Mouse (Mus musculus) cerebellum, postnatal 25 days (tissue): ENCODE measurements around the gene Sult2b1.

ENCODE experiments used
- DNase-seq, 2 experiments: peaks; one replicate each; pipeline ENCODE4 v3.0.0; 2021; ENCODE audit warnings: mixed read lengths in 2 of 2

Sult2b1 gene

GRCm38 (mm10) chr7:45693921-45694591 lies 90.4 kb downstream of the Sult2b1 start, which contains the start of gene Sec1:
Gene Sec1, minus strand, starts transcription at chr7:45694402.
- peak in 1 of 2 experiments; percentile 20 for DNase-seq

- no peak for DNase-seq
Observed at GRCm38 (mm10) chr7:45692364-45692763, 92.1 kb downstream of the Sult2b1 start.

DNA sequence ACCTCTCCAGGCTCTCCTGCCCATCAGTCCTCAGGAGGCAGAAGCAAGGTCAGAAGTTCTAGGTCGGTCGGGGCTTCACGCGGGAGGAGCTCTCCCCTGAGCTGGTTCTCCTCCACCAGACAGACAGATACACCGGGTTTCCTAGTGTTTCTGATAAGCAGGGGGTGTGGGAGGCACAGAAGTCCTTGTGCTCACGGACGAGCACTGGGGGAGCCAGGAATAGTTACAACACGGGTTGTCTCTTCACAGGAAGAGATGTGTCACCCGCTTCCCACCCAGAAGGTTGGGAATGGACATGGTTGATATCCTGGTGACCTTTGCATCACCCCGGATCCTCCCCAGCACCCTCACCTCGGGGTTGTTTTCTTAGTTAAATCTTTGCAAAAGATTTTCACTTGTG lies 94.7 kb downstream of the Sult2b1 start:
- no peak for DNase-seq

DNA sequence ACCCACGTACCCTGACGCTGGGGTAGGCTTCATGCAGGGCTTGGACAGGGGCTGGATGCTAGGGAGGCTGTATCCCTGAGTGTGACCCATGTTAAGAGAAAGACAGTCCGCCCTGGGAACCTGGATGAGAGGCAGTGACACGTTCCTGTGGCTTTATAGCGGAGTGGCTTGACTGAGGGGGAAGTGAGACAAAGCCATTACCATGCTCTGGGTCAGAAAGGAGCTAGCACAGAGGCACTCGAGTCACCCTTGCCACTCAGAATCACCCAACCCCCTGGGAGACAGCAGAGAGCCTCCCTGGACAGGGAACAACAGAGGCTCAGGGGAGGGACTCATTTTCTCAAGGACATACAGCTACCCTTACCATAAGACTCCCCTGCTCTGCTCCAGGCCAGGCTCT lies 95.4 kb downstream of the Sult2b1 start:
- DNase-seq: no peak

DNA sequence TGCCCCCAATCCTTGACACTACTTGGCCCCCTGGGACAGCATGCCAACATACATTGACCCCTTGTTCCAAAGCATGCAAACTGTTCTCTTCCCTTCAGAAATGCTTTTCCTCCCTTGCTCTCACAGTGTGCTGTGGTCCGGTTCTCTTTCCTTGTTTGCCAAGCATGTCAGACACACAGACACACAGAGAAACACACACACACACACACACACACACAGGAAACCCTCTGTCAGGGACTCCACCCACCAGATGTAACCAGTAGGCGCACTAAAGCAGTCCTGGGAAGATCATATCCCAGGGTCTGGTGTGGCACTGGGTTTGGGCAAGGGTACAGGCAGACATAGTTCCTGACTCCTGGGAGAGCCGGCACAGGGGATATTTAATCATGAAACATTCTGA lies 97.6 kb downstream of the Sult2b1 start:
- DNase-seq: no peak

DNA sequence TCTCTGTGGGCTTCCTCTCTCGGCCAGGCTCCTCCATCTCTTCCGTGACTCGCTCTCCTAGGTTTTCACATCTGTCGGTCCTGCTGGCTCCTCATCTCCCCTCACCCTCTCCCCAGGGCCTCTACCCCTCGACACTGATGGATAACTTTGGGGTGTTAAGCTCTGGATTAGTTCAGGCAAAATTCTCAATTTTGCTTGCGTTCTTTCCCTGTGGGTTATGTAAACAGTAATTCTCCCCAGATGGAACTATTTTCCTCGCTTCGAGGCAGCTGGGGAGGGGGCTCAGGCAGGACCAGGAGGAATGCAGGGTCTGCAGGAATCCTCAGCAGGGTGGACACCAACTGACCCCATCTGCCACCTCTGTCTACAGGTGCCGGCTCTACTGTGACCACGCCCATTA lies 98.7 kb downstream of the Sult2b1 start:
- DNase-seq: no peak

- DNase-seq: no peak
Observed at GRCm38 (mm10) chr7:45683396-45684050, 100.9 kb downstream of the Sult2b1 start, which contains the start of gene Ntn5. Gene Ntn5, plus strand, starts transcription at chr7:45684022.

DNA sequence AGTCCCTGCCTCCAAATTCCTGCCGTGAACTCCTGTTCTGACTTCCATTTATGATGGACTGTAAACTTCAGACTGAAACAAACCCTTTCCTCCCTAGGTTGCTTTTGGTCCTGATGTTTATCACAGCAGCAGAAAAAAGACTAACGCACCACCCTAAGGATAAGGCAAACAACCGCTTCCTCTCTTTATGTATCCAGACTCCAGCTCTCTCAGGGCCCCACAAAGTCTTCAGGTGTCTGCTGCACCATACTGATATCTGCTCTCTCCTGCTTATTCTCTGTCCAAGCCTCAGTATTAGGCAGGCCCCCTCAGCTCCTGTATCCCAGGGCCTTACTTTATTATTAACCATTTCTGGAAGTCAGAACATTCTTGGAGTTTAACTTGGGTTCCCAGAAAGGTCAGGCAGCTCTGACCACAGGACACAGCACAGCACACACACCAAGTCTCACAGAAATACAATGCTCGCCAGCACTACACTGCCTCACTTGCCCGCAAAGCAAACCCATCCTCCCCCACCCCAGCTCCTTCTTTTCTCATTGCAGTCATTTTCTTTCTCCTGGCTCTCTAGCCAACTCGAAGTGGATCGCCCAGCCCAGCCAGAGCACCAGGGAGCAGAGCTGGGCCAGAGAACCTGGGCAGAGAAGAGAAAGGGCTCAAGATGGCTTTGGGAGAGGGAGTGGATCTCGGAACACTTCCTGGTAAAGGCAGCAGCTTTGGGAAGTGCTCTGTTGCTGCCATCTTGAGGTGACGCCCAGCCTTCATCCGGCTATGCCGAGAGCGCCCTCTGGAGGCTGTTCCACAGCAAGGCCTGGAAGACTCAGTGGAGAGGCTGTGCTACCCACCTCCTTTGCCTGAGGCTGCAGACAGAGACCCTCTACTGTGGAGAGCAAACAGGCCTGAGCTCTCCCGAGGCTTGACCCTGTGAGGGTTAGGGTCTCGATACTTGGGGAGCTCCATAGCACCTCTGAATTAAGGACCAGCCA lies 102.0 kb downstream of the Sult2b1 start:
- peak; percentile 91 to 95 for DNase-seq

DNA sequence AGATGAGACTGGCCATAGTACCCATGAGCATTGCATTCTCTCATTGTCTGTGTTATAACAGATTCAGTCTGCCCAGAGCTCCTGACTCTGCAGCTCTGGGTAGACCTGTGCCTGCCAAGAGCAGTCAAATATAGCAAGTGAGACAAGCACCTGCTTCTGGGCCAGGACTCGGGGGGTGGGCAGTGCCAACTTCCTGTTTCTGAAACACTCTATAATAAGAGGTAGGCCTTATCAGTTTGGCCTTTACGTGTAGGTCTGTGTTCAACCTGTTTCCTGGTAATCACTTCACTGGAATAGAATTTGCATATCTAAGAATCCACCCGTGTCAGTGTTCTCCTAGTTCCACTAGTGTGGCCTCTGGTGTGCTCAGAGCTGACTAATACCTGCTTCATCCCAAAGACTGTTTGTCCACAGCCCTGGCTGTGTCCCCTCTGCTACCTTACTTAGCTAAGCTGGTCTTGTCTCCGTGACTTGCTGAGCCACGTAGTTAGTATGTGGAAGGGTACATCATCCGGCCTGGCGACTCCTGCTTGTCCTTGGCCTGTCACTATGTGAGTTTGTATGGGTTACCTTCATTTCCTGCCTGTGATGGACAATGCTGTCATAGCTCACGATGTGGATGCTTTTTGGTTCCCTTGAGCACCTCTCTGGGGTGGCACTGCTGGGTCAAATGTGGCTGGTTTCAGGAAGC lies 103.3 kb downstream of the Sult2b1 start:
- peak; percentile 75 to 77 for DNase-seq
